Mouse (Mus musculus) B cell, adult 62 days (primary cell): ENCODE results near the gene U2surp. TPM values are rescaled to one million over a fixed set of nuclear protein-coding genes. Genes with fewer than 3 reads are reported as not detected.

Experiments used
- total RNA-seq: library from RNA; stranded (reverse); gene quantifications from 4 replicates; pipeline ENCODE4 v1.2.4, GENCODE M21; 2023

U2surp gene
- total RNA-seq, result 101 to 114 TPM (median 108 TPM) in 4 replicates

DNA sequence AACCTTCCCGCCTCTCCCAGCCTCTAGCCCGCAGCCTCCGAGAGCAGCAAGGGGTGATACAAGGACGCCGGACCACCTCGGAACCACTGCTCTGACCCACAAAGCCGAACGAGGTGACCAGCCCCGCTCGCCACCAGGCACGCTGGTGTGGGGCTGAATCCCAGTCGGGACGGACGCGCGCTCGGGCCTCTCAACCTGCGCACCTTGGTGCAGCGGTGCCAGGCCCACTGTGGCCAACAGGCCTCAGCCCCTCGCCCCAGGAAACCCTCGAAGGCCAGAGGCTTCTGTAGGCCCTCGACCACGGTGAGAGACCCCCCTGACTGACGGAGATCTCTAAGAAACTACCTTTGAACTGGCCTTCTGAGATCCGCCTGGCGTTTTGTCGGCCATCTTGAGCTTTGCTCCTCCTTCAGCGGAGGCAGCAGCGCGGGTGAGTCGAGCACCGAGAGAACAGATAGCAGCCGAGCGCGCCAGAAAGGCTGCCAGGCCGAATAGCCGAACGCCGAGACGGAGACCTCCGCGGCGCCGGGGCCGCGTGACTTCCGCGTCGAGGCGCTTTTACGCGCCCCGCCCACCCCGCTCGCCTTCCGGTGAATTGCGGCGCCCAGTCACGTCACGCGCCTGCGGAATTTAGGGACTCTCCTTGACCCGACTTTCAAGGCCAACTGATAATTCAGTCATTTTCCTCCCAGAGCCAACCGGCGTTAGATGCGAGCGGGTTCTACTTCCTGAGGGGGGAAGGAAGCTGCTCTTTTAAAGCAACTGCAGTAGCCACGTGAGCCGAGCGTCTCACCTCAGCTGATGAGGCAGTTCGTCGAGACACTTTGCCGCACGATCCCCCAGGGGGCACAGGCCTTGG is at the start of gene U2surp:
U2surp (minus strand) TSS at position 525 of the 859 bp plus-strand sequence.

DNA sequence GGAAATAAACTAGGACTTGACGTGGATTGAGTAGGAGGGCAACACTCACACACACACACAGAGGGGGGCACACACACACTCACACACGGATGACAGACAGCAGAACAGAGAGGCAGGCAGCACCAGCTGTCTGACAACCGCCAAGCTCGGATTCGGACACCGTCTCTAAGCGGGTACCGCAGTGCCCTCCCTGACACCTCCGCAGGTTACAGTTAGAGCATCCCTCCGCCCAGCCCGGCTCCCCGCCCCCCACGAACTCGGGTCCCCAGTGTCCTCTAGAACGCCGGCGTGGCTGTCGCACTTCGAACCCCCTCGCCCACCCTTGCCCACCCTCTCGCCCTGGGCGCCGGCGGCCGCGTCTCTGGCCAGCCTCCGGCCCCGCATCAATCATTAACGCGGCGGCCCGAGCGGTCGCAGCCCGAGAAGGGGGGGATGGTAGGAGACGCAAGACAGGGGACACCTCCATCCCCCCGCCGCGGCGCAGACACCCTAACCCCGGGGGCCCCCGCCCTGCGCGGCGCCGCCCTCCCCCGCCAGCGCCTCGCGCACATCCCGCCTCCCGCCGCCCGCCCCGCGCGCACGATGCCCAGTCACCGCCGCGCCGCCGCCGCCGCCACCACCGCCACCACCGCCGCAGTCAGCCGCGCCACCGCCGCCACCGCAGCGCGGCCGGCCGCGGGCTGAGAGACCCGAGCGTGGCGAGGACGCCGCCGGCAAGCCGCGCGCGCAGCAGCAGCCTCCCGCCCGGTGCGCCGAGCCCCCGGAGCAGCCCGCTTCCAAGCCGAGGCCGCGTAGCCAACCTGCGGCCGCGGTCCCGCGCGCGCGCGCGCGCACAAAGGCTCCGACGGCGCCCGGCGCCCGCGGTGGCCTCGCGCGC is 47.5 kb upstream of the U2surp start, which contains the start of gene Paqr9:
Paqr9 (plus strand) TSS at position 599 of the 877 bp plus-strand sequence.

Other genes with a start within 250 kb of the U2surp start
- 0.06 TPM in 1 of 4 replicates, not detected in the others for gene Chst2, start 105.3 kb downstream of the U2surp start, total RNA-seq
- gene Paqr9, start 47.7 kb upstream of the U2surp start, total RNA-seq, result 0.20 to 0.36 TPM (median 0.26 TPM) in 4 replicates
- gene Pcolce2, start 125.6 kb upstream of the U2surp start, total RNA-seq, result 0.35 to 0.66 TPM in 2 of 4 replicates, not detected in the others
- 0.77 to 2.6 TPM (median 1.1 TPM) in 3 of 4 replicates, not detected in the other for gene Trpc1, start 238.4 kb upstream of the U2surp start, total RNA-seq